Mouse (Mus musculus): ENCODE data around the gene Pitx2.

- TF ChIP-seq CTCF (conservative IDR thresholded peaks at IDR 0.05; ENCODE audit: insufficient read depth, insufficient read length, low read depth, low read length) (no peak), POLR2A (IDR thresholded peaks at IDR 0.05; ENCODE audit: low read depth, low read length) (no peak)
Measured at GRCm38 (mm10) chr3:129226681-129227080, 27.0 kb downstream of the Pitx2 start.

Data from kidney, adult 2 months (tissue).